Mouse (Mus musculus) adrenal gland, adult (tissue): Measurements from ENCODE around the gene Olfr138.

Source experiments
- DNase-seq, 2 experiments: peaks; one replicate each; pipeline ENCODE4 v3.0.0; 2022 to 2023; ENCODE audit warnings: low spot score in 1 of 2; ENCODE audit not compliant: inconsistent age in 2 of 2

The Olfr138 gene

GRCm38 (mm10) chr17:38260735-38261134, at the start of gene Olfr138:
Olfr138 (plus strand) TSS chr17:38261035.
- DNase-seq: no peak

- no peak for DNase-seq
Measured at GRCm38 (mm10) chr17:38307470-38307869, 46.6 kb downstream of the Olfr138 start, which contains the start of gene Olfr137. Olfr137 (minus strand) TSS chr17:38307570.
